Mouse (Mus musculus) spleen, postnatal 4 days (tissue): ENCODE results near the gene Mllt11.

ENCODE experiments used
- DNase-seq, 2 experiments: peaks; one replicate each; pipeline ENCODE4 v3.0.0; 2022; ENCODE audit warnings: low spot score in 2 of 2

The Mllt11 gene

GRCm38 (mm10) chr3:95246465-95247231, 14.7 kb upstream of the Mllt11 start:
- peak in 1 of 2 experiments; percentile 50 for DNase-seq

- no peak for DNase-seq
Measured at GRCm38 (mm10) chr3:95243086-95243485, 11.1 kb upstream of the Mllt11 start.

GRCm38 (mm10) chr3:95241498-95241897, 9.5 kb upstream of the Mllt11 start, which contains the start of gene Gm128:
Gene Gm128 (minus strand): TSS chr3:95241598.
- DNase-seq = no peak

- DNase-seq = no peak
Measured at GRCm38 (mm10) chr3:95240900-95241299, 8.9 kb upstream of the Mllt11 start.

- no peak for DNase-seq
Measured at GRCm38 (mm10) chr3:95239971-95240370, 8.0 kb upstream of the Mllt11 start.

- no peak for DNase-seq
Measured at GRCm38 (mm10) chr3:95239022-95239421, 7.1 kb upstream of the Mllt11 start.

GRCm38 (mm10) chr3:95237541-95238099, 5.6 kb upstream of the Mllt11 start:
- DNase-seq = no peak

GRCm38 (mm10) chr3:95235386-95236301, 3.7 kb upstream of the Mllt11 start:
- no peak for DNase-seq

GRCm38 (mm10) chr3:95233303-95233980, 1.5 kb upstream of the Mllt11 start:
- DNase-seq = no peak

GRCm38 (mm10) chr3:95232771-95233170, 800 bp upstream of the Mllt11 start:
- no peak for DNase-seq

- peak; percentile 38 to 74 for DNase-seq
Measured at GRCm38 (mm10) chr3:95230495-95231297, 1.3 kb downstream of the Mllt11 start.

- peak; percentile 52 to 79 for DNase-seq
Measured at GRCm38 (mm10) chr3:95229781-95230494, 2.0 kb downstream of the Mllt11 start.

- peak; percentile 48 to 79 for DNase-seq
Measured at GRCm38 (mm10) chr3:95228894-95229780, 2.8 kb downstream of the Mllt11 start.

GRCm38 (mm10) chr3:95228148-95228893, 3.6 kb downstream of the Mllt11 start, which contains the start of gene Cdc42se1:
Gene Cdc42se1 (plus strand): TSS chr3:95228732.
- DNase-seq = peak; percentile 89 to 95

- no peak for DNase-seq
Measured at GRCm38 (mm10) chr3:95227214-95227613, 4.8 kb downstream of the Mllt11 start.

GRCm38 (mm10) chr3:95224295-95224694, 7.7 kb downstream of the Mllt11 start:
- DNase-seq = no peak

- DNase-seq = no peak
Measured at GRCm38 (mm10) chr3:95223041-95223440, 8.9 kb downstream of the Mllt11 start.

- peak; percentile 60 to 76 for DNase-seq
Measured at GRCm38 (mm10) chr3:95218466-95219137, 13.4 kb downstream of the Mllt11 start.
